ENCODE assay signal across 9 mouse cellular contexts in genomic region chr2:152155414-152156208, GRCm38 (mm10). TPM values are rescaled to one million over a fixed set of nuclear protein-coding genes. Genes with fewer than 3 reads are reported as not detected.
A peak's percentile ranks its signal among the peaks of the same experiment; 100 is the strongest.
DNase-seq lines count a peak whose midpoint lies in the region; ATAC-seq and TF ChIP-seq lines count a peak whose summit lies in the region.
"Had no signal": no experiment of that assay in that cellular context is flagged by ENCODE, and none has a peak within 500 bp of the region (broad histone marks: within the 10 kb centered on the region; RNA-seq: fewer than 3 reads in every experiment).

No protein-coding gene starts in this region.

- no peak overlapping the region for H3K4me2 ChIP-seq in lung, embryonic 14.5 days
- 0 out of 2 replicates have a peak overlapping the region, but pooled peaks have one; percentile 2 for H3K4me2 ChIP-seq in heart, embryonic 12.5 days

- no peak overlapping the region for H3K4me3 ChIP-seq in lung, embryonic 14.5 days (ENCODE audit: low read depth, low read length)
- no peak overlapping the region for H3K4me3 ChIP-seq in heart, embryonic 12.5 days
- H3K4me3 ChIP-seq in limb, embryonic 10.5 days: no peak overlapping the region

- peak; percentile 81; the same call in 1 of the 2 replicates for ATAC-seq in lung, embryonic 14.5 days (ENCODE audit: insufficient read depth)
- ATAC-seq in heart, embryonic 12.5 days (ENCODE audit: insufficient number of reproducible peaks, low FRiP score): peak; percentile 77; the same call in 1 of the 2 replicates

- no peak overlapping the region for H3K9ac ChIP-seq in lung, embryonic 14.5 days
- H3K9ac ChIP-seq in heart, embryonic 12.5 days: no peak overlapping the region

- no peak for TF ChIP-seq CTCF in lung, embryonic 14.5 days (IDR thresholded peaks at IDR 0.05; ENCODE audit: low read depth)

- intact Hi-C loops in left cerebral cortex, postnatal 25 days (cut with DNase I): no loop called here

- no peaks in the 10 kb centered on the region for H3K4me1 ChIP-seq in lung, embryonic 14.5 days (ENCODE audit: insufficient read depth)
- peaks cover 9% of the 10 kb centered on the region; the same call in 1 of the 2 replicates for H3K4me1 ChIP-seq in heart, embryonic 12.5 days (replicated peaks)
- H3K4me1 ChIP-seq in limb, embryonic 10.5 days: peaks cover 27% of the 10 kb centered on the region

- H3K9me3 ChIP-seq in lung, embryonic 14.5 days (ENCODE audit: low read depth, low read length): 0 out of 2 replicates have a peak, but pooled peaks cover 5% of the 10 kb centered on the region
- H3K9me3 ChIP-seq in heart, embryonic 12.5 days (replicated peaks): peaks cover 10% of the 10 kb centered on the region; the same call in 1 of the 2 replicates
- H3K9me3 ChIP-seq in limb, embryonic 10.5 days (replicated peaks): no peaks in the 10 kb centered on the region

- no peak overlapping the region for H3K27ac ChIP-seq in lung, embryonic 14.5 days (ENCODE audit: low read depth)
- peak overlapping the region; percentile 42 for H3K27ac ChIP-seq in heart, embryonic 12.5 days (ENCODE audit: poor library complexity, severe bottlenecking)
- H3K27ac ChIP-seq in limb, embryonic 10.5 days: peak overlapping the region; percentile 16; the same call in 1 of the 2 replicates

- H3K36me3 ChIP-seq in lung, embryonic 14.5 days (ENCODE audit: insufficient read depth): no peaks in the 10 kb centered on the region
- H3K36me3 ChIP-seq in heart, embryonic 12.5 days: no peaks in the 10 kb centered on the region
- H3K36me3 ChIP-seq in limb, embryonic 10.5 days: no peaks in the 10 kb centered on the region

- H3K27me3 ChIP-seq in lung, embryonic 14.5 days (ENCODE audit: insufficient read depth, low read length): no peaks in the 10 kb centered on the region
- no peaks in the 10 kb centered on the region for H3K27me3 ChIP-seq in heart, embryonic 12.5 days (replicated peaks)
- H3K27me3 ChIP-seq in limb, embryonic 10.5 days (ENCODE audit: low read depth, poor library complexity, severe bottlenecking): no peaks in the 10 kb centered on the region

- WGBS in lung, embryonic 14.5 days: 26% methylated on average over 7 of the region's 7 CpGs
- WGBS in heart, embryonic 12.5 days: 17% methylated on average over 7 of the region's 7 CpGs
- WGBS in limb, embryonic 10.5 days: 58% methylated on average over 7 of the region's 7 CpGs

- peak; percentile 76 for DNase-seq in lung, embryonic 14.5 days
- no peak for DNase-seq in lung, adult 18-20 months
- peak; percentile 59 to 76 for DNase-seq in adrenal gland, postnatal 36 days
- DNase-seq in limb, embryonic 10.5 days (ENCODE audit: low spot score): no peak
- DNase-seq in left cerebral cortex, postnatal 25 days (ENCODE audit: low spot score in 2 of 2): no peak
- no peak for DNase-seq in right cerebral cortex, postnatal 25 days
- DNase-seq in spleen, adult 18-20 months: no peak

RNA-seq across cellular contexts. Expression of gene Tcf15, which starts 12.2 kb away (rescaled TPM):
- 9.9 and 11.0 TPM in 2 replicates for polyA plus RNA-seq in lung, embryonic 14.5 days (2014; fragmentation: Nextera tagmentation; extraction: Ambion mirVana)
- total RNA-seq in adrenal gland, postnatal 36 days (2021): 1 to 10 TPM; 4.4 to 4.7 TPM
- polyA plus RNA-seq in heart, embryonic 12.5 days (2016; fragmentation: Nextera tagmentation; extraction: Ambion mirVana): 4.1 and 4.7 TPM in 2 replicates
- 27.3 and 29.8 TPM in 2 replicates for polyA plus RNA-seq in limb, embryonic 10.5 days (2016; fragmentation: Nextera tagmentation; extraction: Ambion mirVana)
- 1 to 10 TPM in 1 of 2 experiments, under 1 TPM in 1; 0.76 to 1.1 TPM for total RNA-seq in left cerebral cortex, postnatal 25 days (2021)
- total RNA-seq: neutrophil, adult 5-6 weeks had no signal

RNA-seq across cellular contexts. Expression of gene Srxn1, which starts 50.3 kb away (rescaled TPM):
- polyA plus RNA-seq in lung, embryonic 14.5 days (2014; fragmentation: Nextera tagmentation; extraction: Ambion mirVana): 5.6 and 6.6 TPM in 2 replicates
- total RNA-seq in adrenal gland, postnatal 36 days (2021): 100 to 1,000 TPM; 264 to 540 TPM
- 9.4 and 9.6 TPM in 2 replicates for polyA plus RNA-seq in heart, embryonic 12.5 days (2016; fragmentation: Nextera tagmentation; extraction: Ambion mirVana)
- 8.0 and 9.6 TPM in 2 replicates for polyA plus RNA-seq in limb, embryonic 10.5 days (2016; fragmentation: Nextera tagmentation; extraction: Ambion mirVana)
- total RNA-seq in left cerebral cortex, postnatal 25 days (2021): 10 to 100 TPM; 85.6 to 96.7 TPM

Comparison
In these comparisons a context has a peak if more than half of its experiments do, and no peak if none do; other contexts are left out.
1. DNase-seq: peak in lung, embryonic 14.5 days (single experiment) and adrenal gland, postnatal 36 days (2 of 2); none in lung, adult 18-20 months (0 of 2), limb, embryonic 10.5 days (single experiment), left cerebral cortex, postnatal 25 days (0 of 2), right cerebral cortex, postnatal 25 days (single experiment) and spleen, adult 18-20 months (0 of 2).